Mouse (Mus musculus) G1E (cell line): ENCODE measurements at regions not wholly inside any gene's neighbourhood (a gene's known extent, or its start where the extent isn't known, plus 50 kb on each side); places are given as distances from the start of the nearest gene placed in this dataset.

ENCODE experiments used
- CTCF ChIP-seq: IDR thresholded peaks from 2 replicates; pipeline ENCODE4 v1.5.1; 2012; ENCODE audit warnings: low read depth, low read length, inconsistent platforms, mixed read lengths
- GATA1 ChIP-seq: IDR thresholded peaks from 2 replicates; pipeline ENCODE4 v1.6.1; 2012; ENCODE audit warnings: borderline replicate concordance, low read length, inconsistent platforms, mixed read lengths
- POLR2AphosphoS5 ChIP-seq: IDR thresholded peaks from 2 replicates; pipeline ENCODE4 v1.6.1; 2012; ENCODE audit warnings: low read depth, low read length, inconsistent platforms; ENCODE audit not compliant: insufficient replicate concordance
- TAL1 ChIP-seq: conservative IDR thresholded peaks from 2 replicates; pipeline ENCODE4 v1.6.1; 2012; ENCODE audit warnings: low read depth, low read length, inconsistent platforms, mixed read lengths

DNA sequence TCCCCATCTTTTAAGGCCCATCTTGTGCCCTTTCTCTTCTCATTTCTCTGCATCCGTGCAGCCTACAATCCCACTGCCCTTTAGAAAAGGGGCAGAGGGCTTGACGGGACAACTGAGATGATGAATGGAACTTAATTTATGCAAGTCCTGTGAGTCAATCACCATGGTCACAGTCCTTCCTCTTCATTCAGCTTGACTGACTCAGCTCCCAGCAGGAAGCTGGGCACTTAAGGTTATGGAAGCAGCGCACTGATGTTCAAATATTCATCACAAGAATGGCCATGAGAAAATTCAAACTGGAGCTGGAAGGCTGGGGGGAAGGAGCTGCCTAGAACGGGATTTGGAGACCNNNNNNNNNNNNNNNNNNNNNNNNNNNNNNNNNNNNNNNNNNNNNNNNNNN, 233.5 kb downstream of the Gm11077 start:
- no peak for TF ChIP-seq TAL1
- no peak for TF ChIP-seq GATA1
- no peak for TF ChIP-seq CTCF
- no peak for TF ChIP-seq POLR2AphosphoS5
